Mouse (Mus musculus): Measurements from ENCODE around the gene Zfp445.

DNA sequence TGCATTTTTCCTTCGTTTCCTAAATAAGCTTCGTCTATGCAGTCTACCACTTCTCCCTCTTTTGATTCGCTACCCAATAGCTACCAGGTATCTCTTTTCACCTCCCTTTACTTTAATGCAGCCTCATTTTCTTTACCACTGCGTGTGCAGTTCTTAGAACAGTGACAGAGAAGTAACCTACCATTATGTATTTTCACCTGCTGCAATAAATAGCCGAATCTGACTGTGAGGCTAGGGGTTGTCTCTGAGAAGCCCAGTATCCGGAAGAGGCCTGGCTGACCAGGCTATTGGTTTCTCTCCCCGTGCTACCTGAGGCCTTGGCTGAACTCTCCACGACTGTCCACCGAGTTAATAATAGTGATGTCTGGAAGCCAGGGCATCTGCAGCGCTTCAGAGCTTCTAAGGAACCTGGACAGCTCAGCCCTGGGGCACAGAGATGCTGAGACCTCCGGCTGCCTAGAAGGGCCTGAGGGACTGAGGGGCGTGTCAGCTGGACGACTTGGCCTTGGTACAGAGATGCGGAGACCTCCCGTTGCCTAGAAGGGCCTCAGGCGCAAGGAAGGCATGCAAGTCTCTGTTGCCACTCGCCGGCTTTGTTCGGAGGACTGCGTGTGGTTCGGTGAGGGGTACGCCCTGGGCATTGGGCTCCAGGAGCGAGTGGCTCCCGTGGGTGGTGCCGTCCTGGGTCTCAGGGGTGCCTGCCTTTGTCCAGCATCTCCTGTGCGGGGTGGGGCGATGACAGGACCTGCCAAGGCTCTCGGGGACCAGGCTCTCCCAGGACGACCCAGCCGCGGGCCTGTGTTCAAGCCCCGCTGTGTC, 37.1 kb upstream of the Zfp445 start:
- TF ChIP-seq CTCF (IDR thresholded peaks at IDR 0.05; ENCODE audit: low read depth) (no peak), EP300 (optimal IDR thresholded peaks at IDR 0.05) (no peak)
